Mouse (Mus musculus) right cerebral cortex, postnatal 36 days (tissue): ENCODE results near the gene Srsf10.

Source experiments
- DNase-seq, 2 experiments: peaks; one replicate each; pipeline ENCODE4 v3.0.0; 2022; ENCODE audit warnings: low spot score in 2 of 2, mixed read lengths in 1 of 2

Srsf10 gene

GRCm38 (mm10) chr4:135918635-135919279 lies 63.2 kb downstream of the Srsf10 start:
- DNase-seq, result no peak

DNA sequence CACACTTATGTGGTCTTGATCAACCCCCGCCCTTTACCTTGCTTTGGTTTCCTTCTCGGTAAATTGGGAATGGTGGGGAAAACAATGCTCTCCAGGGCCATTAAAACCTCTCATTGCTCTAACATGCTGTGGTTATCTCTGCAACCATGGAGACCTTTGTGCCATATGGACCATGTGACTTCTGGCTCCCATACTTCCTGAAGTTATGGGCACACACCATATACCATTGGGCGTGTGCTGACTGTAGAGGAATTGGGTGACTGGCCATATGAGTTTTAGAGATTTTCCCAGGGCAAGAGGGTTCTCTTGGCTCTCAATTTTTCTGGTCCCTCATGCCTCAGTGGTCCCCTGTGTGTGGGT lies 63.7 kb downstream of the Srsf10 start:
- no peak for DNase-seq
